9 mouse cellular contexts compared by ENCODE assay signal in genomic region chr10:66909204-66909889, GRCm38 (mm10).
DNase-seq lines count a peak whose midpoint lies in the region; ATAC-seq and TF ChIP-seq lines count a peak whose summit lies in the region.
"Had no signal": no experiment of that assay in that cellular context is flagged by ENCODE, and none has a peak within 500 bp of the region (broad histone marks: within the 10 kb centered on the region; RNA-seq: fewer than 3 reads in every experiment).

No protein-coding gene starts in this region.

- no peak overlapping the region for H3K4me3 ChIP-seq in bone marrow macrophage, adult 2 months (ENCODE audit: insufficient read depth, low read length)
- H3K4me3 ChIP-seq in forebrain, embryonic 10.5 days = no peak overlapping the region
- H3K4me3 ChIP-seq in intestine, embryonic 15.5 days (replicated peaks) = no peak overlapping the region
- H3K4me3 ChIP-seq: limb, embryonic 12.5 days had no signal

- 22% methylated on average over 12 of the region's 12 CpGs for WGBS in forebrain, embryonic 10.5 days
- 15% methylated on average over 12 of the region's 12 CpGs for WGBS in intestine, embryonic 15.5 days

- H3K9ac ChIP-seq in intestine, embryonic 15.5 days = no peak overlapping the region
- H3K9ac ChIP-seq: limb, embryonic 12.5 days had no signal

- H3K9me3 ChIP-seq in forebrain, embryonic 10.5 days = no peaks in the 10 kb centered on the region
- no peaks in the 10 kb centered on the region for H3K9me3 ChIP-seq in intestine, embryonic 15.5 days
- H3K9me3 ChIP-seq: limb, embryonic 12.5 days had no signal

- H3K27ac ChIP-seq in bone marrow macrophage, adult 2 months (ENCODE audit: insufficient read depth, low read depth, low read length) = no peak overlapping the region
- H3K27ac ChIP-seq in forebrain, embryonic 10.5 days = no peak overlapping the region
- no peak overlapping the region for H3K27ac ChIP-seq in intestine, embryonic 15.5 days
- H3K27ac ChIP-seq: limb, embryonic 12.5 days had no signal

- ATAC-seq in frontal cortex, adult (ENCODE audit: low TSS enrichment) = peak; percentile 38; the same call in 1 of the 2 replicates
- peak; percentile 35; the same call in 1 of the 2 replicates for ATAC-seq in intestine, embryonic 15.5 days
- ATAC-seq in megakaryocyte progenitor cell, adult 5-6 weeks (replicated peaks; ENCODE audit: poor library complexity) = peak; percentile 69

- H3K4me1 ChIP-seq in bone marrow macrophage, adult 2 months (ENCODE audit: control insufficient read depth, insufficient read depth, low read length) = peaks cover 30% of the 10 kb centered on the region
- H3K4me1 ChIP-seq in forebrain, embryonic 10.5 days = peaks cover 35% of the 10 kb centered on the region
- H3K4me1 ChIP-seq in intestine, embryonic 15.5 days (replicated peaks) = peaks cover 14% of the 10 kb centered on the region

- no peaks in the 10 kb centered on the region for H3K36me3 ChIP-seq in forebrain, embryonic 10.5 days (replicated peaks)
- no peaks in the 10 kb centered on the region for H3K36me3 ChIP-seq in intestine, embryonic 15.5 days
- H3K36me3 ChIP-seq in splenic B cell, adult 2 months (ENCODE audit: control insufficient read depth, insufficient read depth, low read length, poor library complexity, severe bottlenecking) = no peaks in the 10 kb centered on the region
- H3K36me3 ChIP-seq: limb, embryonic 12.5 days had no signal

- TF ChIP-seq CTCF in bone marrow macrophage, adult 2 months (IDR thresholded peaks at IDR 0.05; ENCODE audit: low read depth, low read length) = peak; percentile 73

- no peak for DNase-seq in frontal cortex, postnatal 14 days (ENCODE audit: low spot score in 2 of 2)
- DNase-seq in A20 (ENCODE audit: low read depth, low spot score) = peak; percentile 76
- peak; percentile 67 for DNase-seq in forebrain, embryonic 10.5 days (ENCODE audit: extremely low spot score, low spot score)
- peak; percentile 86 for DNase-seq in splenic B cell, adult 2 months (ENCODE audit: low read depth, low spot score)

- H3K27me3 ChIP-seq in forebrain, embryonic 10.5 days (ENCODE audit: poor library complexity, severe bottlenecking) = no peaks in the 10 kb centered on the region
- H3K27me3 ChIP-seq in intestine, embryonic 15.5 days (replicated peaks) = no peaks in the 10 kb centered on the region
- no peaks in the 10 kb centered on the region for H3K27me3 ChIP-seq in splenic B cell, adult 2 months (ENCODE audit: control insufficient read depth, insufficient read depth, low read length, poor library complexity, severe bottlenecking)

- TF ChIP-seq POLR2A in bone marrow macrophage, adult 2 months (IDR thresholded peaks at IDR 0.05; ENCODE audit: borderline replicate concordance, low read depth, low read length) = no peak

- no peak overlapping the region for H3K4me2 ChIP-seq in intestine, embryonic 15.5 days (replicated peaks)
- H3K4me2 ChIP-seq: limb, embryonic 12.5 days had no signal

Comparison
In these comparisons a context has a peak if more than half of its experiments do, and no peak if none do; other contexts are left out.
1. DNase-seq: peak in A20 (single experiment), forebrain, embryonic 10.5 days (single experiment) and splenic B cell, adult 2 months (single experiment); none in frontal cortex, postnatal 14 days (0 of 2).
2. Peak in every context shown above with its lines, with median percentiles within 50 percentile points of each other: ATAC-seq.